Mouse (Mus musculus) right cerebral cortex, postnatal 25 days (tissue): ENCODE results near the gene Ltc4s.

ENCODE experiments used
- DNase-seq: peaks from one replicate; pipeline ENCODE4 v3.0.0; 2022

Ltc4s gene

GRCm38 (mm10) chr11:50238324-50238723 lies at the start of gene Ltc4s:
TSS of gene Ltc4s (minus strand) at chr11:50238616.
- no peak for DNase-seq

GRCm38 (mm10) chr11:50286428-50286827 lies 48.0 kb upstream of the Ltc4s start:
- no peak for DNase-seq

- no peak for DNase-seq
These were observed 47.3 kb upstream of the Ltc4s start for GRCm38 (mm10) chr11:50285696-50286095.

GRCm38 (mm10) chr11:50285263-50285662 lies 46.8 kb upstream of the Ltc4s start:
- no peak for DNase-seq

GRCm38 (mm10) chr11:50280053-50280452 lies 41.6 kb upstream of the Ltc4s start:
- no peak for DNase-seq

GRCm38 (mm10) chr11:50279005-50279404 lies 40.6 kb upstream of the Ltc4s start:
- no peak for DNase-seq

- no peak for DNase-seq
These were observed 39.3 kb upstream of the Ltc4s start for GRCm38 (mm10) chr11:50277706-50278105.

DNA sequence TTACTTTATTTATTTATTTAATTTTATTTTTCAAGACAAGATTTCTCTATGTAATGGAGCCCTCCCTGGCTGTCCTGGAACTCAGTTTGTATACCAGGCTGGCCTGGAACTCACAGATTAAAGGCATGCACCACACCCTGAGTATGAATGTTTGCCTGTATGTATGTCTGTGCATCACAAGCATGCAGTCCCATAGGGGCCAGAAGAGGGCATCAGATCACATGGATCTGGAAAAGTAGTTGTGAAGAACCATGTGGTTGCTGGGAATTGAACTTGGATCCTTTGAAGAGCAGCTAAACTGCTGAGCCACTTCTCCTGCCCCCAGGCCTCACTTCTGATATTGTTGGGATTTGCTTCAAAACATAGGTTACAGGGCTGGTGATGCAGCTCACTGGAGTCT lies 38.6 kb upstream of the Ltc4s start:
- no peak for DNase-seq

GRCm38 (mm10) chr11:50275568-50276151 lies 37.2 kb upstream of the Ltc4s start:
- no peak for DNase-seq

DNA sequence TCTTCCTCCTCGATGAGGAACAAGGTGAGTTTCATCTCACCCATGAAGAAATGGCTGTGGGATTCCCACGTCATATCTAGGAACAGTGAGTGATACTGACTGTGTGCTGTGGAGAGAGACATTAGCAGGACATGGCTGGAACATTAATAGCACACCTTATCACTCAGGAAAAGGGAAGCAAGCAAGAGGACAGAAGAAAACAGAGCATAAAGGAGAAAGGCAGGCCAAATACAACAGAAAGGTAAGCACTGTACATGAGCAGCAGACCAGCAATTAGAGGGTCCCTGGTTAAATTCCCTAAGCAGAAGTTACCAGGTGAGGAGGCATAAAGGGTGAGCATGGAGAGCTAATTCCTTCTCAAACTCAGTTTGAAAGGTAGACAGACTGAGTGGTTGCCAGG lies 36.7 kb upstream of the Ltc4s start:
- no peak for DNase-seq

GRCm38 (mm10) chr11:50272819-50273218 lies 34.4 kb upstream of the Ltc4s start:
- DNase-seq, result no peak

DNA sequence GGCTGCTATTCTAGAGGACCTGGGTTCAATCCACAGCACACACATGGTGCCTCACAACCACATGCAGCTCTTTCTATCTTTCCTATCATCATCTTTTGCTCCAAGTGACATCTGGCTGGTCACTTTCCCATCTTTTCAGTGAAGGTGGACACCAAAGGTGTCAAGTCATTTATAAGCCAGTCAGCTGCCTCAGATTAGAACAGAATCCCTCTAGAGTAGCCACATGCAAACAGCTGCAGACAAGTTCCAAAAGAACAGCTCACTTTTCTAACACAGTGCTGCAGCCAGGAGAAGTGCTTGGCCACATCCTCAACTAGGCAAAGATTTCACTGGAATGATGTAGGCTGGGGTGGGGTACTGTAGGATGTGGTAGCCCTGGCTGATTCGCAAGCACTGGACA lies 31.5 kb upstream of the Ltc4s start:
- no peak for DNase-seq

DNA sequence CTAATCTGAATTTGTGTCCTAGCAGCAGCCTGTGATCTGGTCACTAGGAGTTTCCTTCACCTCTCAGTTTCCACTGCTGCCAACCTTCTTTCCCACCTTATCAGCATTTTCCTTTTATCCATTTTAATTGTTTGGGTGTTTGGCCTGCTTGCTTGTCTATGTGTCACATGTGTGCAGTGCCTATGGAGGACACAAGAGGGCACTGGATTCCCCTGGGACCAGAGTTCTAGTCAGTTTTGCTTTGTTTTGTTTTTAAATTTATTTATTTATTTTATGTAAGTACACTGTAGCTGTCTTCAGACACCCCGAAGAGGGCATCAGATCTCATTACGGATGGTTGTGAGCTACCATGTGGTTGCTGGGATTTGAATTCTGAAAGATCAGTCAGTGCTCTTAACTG lies 30.7 kb upstream of the Ltc4s start:
- DNase-seq, result no peak

- no peak for DNase-seq
These were observed 28.6 kb upstream of the Ltc4s start for GRCm38 (mm10) chr11:50266997-50267396.

GRCm38 (mm10) chr11:50265931-50266330 lies 27.5 kb upstream of the Ltc4s start:
- no peak for DNase-seq

GRCm38 (mm10) chr11:50263198-50263597 lies 24.8 kb upstream of the Ltc4s start:
- DNase-seq, result no peak

- DNase-seq, result no peak
These were observed 23.6 kb upstream of the Ltc4s start for GRCm38 (mm10) chr11:50262020-50262419.

GRCm38 (mm10) chr11:50258310-50258709 lies 19.9 kb upstream of the Ltc4s start:
- DNase-seq, result peak; percentile 63

GRCm38 (mm10) chr11:50256615-50257014 lies 18.2 kb upstream of the Ltc4s start:
- DNase-seq, result no peak

GRCm38 (mm10) chr11:50254010-50254580 lies 15.7 kb upstream of the Ltc4s start:
- DNase-seq, result peak; percentile 87

- DNase-seq, result no peak
These were observed 15.0 kb upstream of the Ltc4s start for GRCm38 (mm10) chr11:50253393-50253792.

DNA sequence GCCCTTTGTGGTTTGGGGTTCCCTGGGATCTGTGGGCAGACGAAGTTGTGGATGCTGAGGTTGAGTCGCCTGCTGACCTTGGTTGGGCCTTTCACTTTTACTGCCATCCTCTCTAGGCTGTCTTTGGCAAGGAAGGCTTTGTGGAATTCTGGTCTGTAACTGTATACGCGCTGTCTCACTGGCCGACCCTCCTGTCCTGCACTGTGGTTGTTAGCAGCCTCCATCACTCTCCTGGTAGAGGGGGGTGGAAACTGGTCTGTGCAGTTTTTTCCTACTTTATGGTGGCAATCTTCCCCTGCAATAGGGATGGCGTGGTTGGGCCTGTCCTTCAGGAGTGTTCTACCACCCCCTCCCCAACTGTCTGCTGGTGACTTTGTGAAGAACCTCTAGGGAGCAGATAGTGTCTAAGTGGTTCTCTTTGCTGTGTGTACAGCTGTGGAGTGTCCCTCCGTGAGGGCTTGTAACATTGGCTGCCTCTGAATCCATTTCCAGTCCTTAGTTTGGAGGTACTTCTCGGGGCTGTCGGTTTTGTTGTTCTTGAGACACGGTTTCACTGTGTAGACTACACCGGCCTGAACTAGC lies 14.4 kb upstream of the Ltc4s start:
- DNase-seq, result no peak

GRCm38 (mm10) chr11:50252166-50252565 lies 13.8 kb upstream of the Ltc4s start:
- no peak for DNase-seq

GRCm38 (mm10) chr11:50248473-50249171 lies 10.2 kb upstream of the Ltc4s start:
- no peak for DNase-seq
